Mouse (Mus musculus): Measurements from ENCODE around the gene Cyp1a2. TPM values are rescaled to one million over a fixed set of nuclear protein-coding genes. Genes with fewer than 3 reads are reported as not detected.
A peak's percentile ranks its signal among the peaks of the same experiment; 100 is the strongest.
"Not testable (repeated sequence)": the region's sequence is repeated elsewhere in the genome, so short reads cannot be mapped to it uniquely, and the experiment has no call there.

The Cyp1a2 gene
- total RNA-seq (2014; fragmentation: Nextera tagmentation) (not detected in 2 replicates), total RNA-seq (2017) (not detected in 2 replicates)

DNA sequence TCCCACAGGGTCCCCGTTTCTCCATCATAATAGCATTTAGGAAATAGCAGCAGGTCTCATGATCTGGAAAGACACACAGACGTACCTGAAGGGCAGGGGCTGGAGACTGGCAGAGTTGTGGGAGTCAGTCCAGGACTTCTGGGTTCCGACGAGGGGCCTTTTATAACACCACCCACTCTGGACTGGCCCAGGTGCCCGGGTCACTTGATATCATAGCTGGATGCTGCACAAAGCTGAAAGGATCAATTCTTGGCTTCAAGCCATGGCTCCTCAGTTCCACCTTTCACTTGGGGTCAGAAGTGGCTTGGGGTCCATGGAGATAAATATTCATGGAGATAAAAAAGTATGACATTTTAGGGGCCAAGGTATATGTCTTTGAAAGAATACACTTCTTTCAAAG is at the start of gene Cyp1a2:
Gene Cyp1a2, minus strand, starts transcription at position 184 of the 400 bp plus-strand sequence.
- no peak for ATAC-seq (replicated peaks; ENCODE audit: low FRiP score, low TSS enrichment, poor library complexity, severe bottlenecking)

DNA sequence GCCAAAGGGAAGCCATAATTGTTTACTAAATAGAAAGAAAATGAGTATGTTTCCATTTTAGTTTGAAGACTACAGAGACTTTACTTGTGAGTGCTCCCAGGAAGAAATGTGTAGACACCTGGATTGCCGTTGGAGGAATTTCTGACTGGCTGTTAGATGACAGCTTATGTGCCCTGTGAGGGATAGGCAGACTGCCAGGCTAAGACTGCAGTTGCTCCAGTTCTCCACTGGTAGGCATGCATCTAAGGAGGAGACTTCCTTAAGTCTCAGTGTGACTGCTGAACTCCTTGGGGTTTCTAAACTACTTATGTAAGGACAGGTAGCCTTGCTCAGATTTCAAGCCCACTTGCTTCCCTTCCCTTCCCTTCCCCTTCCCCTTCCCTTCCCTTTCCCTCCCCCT is 44.8 kb upstream of the Cyp1a2 start:
- ATAC-seq (replicated peaks; ENCODE audit: low FRiP score, low TSS enrichment, poor library complexity, severe bottlenecking), result peak; percentile 55; the same call in 1 of the 2 replicates

DNA sequence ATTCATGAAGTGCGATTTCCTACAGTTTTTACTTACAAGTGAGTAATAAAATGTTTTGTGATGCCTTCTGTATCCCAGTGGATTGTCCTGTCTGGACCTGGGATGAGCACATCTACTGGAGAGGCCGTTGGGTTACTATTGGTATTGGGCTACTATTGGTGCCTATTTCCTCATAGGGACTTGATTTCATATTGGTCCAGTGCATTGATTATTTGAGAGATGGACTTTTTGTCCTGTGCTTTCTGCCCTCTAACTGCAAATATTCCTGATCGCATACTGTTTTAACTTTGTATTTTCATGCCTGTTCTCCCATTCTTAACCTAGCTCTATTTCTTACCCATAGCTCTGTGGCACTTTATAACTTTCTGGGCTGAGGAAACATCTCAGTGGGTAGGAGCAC is 41.2 kb upstream of the Cyp1a2 start:
- no peak for ATAC-seq (replicated peaks; ENCODE audit: low FRiP score, low TSS enrichment, poor library complexity, severe bottlenecking)

DNA sequence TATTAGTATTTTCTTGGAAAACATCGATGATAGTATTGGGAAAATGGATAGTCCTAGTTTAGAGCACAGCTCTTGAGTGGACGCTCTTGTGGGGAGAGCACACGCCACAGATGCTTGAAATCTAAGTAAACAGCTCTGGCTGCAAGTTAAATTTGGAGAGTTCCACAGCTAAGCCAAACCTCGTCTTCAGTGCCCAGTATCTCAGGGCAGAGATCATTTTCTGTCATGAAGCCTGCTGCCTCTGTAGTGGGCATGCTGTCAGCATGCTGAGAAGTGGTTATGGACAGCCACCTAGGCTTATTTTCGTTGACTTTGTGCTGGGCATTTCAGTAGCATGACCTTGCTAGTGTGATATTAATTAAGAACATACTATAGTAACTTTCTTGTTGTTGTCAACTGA is 40.3 kb upstream of the Cyp1a2 start:
- no peak for ATAC-seq (replicated peaks; ENCODE audit: low FRiP score, low TSS enrichment, poor library complexity, severe bottlenecking)

DNA sequence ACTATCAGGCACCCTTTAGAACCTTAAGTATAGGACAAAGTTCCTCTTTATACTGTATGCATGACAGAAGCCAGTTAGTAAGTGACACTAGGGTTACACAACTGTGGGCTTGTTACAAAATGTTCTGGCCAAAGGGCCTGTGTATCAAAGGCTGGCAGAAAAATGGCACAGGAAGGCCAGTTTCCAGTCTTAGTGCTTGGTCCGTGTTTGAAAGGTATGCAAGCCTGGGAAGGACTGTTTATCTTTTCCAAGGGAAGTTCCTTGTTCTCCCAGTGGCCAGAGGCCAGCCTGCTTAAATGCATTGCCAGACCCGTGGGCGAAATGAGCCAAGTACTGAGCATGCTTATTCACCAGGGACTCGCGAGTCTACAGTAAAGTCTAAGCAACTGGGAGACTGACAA is 39.8 kb upstream of the Cyp1a2 start:
- no peak for ATAC-seq (replicated peaks; ENCODE audit: low FRiP score, low TSS enrichment, poor library complexity, severe bottlenecking)

DNA sequence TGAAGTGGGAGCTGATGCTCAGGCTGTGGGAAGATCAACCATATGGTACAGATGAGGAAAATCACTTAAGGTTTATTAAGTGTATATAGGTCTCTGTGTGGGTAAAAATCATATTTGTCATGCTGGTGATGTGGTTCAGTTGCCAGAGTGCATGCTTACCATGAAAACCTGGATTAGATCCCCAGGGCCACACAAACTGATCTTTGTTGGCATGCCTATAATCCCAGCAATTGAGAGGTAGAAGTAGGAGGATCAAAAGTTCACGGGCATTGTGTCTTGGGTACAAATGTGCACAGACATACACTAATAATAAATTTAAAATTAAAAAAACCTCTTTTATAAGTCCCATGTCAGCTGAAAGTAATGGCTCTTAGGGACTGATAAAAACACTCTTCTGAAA is 38.9 kb upstream of the Cyp1a2 start:
- ATAC-seq (replicated peaks; ENCODE audit: low FRiP score, low TSS enrichment, poor library complexity, severe bottlenecking), result no peak

DNA sequence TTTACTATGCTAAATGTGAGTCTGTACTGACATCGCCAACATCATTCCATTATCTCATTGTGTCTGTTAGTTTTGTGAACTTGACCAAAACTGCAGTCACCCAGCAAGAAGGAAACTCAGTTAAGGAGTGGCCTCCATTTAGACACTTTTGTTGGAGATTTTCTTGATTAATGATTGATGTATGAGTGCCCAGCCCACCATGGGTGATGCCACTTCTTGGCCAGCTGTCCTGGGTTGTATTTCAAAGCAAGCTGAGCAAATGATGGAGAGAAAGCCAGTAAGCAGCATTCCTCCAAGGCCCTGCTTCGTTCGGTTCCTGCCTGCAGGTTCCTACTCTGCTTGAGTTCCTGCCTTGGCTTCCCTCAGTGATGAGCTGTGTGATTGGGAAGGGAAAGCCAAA is 37.2 kb upstream of the Cyp1a2 start:
- ATAC-seq (replicated peaks; ENCODE audit: low FRiP score, low TSS enrichment, poor library complexity, severe bottlenecking), result no peak

DNA sequence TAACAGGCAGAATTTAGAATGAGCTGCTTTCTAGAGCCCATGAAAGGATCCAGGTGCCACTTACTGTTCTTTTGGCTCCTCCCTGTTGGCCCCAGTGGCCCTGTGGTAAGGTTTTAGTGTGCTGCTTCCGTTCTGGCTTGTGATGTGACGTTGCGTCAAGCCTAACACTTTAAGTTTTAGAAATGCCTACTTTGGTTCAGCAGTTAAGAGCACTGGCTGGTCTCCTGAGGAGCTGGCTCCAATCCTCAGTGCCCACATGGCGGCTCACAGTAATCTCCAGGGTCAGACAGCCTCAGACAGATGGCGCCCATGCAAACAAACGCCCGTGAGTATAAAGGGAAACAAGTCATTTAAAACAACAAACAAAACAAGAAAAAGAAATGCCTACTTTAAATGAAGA is 34.9 kb upstream of the Cyp1a2 start:
- ATAC-seq (replicated peaks; ENCODE audit: low FRiP score, low TSS enrichment, poor library complexity, severe bottlenecking), result no peak

DNA sequence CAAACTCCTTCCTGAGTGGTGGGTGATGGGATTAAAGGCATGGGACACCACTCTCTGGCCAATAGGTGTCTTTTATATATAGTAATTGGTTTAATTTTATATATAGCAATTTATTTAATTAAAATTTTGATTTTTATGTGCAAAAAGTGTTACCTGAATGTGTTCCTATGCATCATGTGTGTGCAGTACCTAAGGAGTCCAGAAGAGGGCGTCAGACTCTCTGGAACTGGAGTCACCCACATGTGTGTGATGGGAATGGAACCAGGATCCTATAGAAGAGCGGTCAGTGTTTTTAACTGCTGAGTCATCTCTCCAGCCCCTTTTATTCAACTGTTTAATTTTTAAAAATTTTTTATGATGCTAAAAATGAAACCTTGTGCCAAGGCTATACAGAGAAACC is 28.7 kb upstream of the Cyp1a2 start:
- ATAC-seq (replicated peaks; ENCODE audit: low FRiP score, low TSS enrichment, poor library complexity, severe bottlenecking), result no peak

DNA sequence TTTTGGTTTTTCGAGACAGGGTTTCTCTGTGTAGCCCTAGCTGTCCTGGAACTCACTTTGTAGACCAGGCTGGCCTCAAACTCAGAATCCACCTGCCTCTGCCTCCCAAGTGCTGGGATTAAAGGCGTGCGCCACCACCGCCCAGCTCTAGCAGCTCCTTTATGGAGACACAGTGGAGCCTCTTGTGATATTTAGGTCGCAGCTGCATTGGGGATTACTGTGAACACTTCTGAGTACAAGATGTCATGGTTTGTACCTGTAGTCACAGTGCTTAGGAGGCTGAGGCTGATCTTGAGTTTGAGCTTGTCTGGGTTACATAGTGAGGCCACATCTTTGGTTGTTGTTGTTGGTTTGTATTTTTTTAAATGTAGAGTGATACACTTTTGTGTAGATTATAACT is 26.7 kb upstream of the Cyp1a2 start:
- not testable (repeated sequence) for ATAC-seq (replicated peaks; ENCODE audit: low FRiP score, low TSS enrichment, poor library complexity, severe bottlenecking)

DNA sequence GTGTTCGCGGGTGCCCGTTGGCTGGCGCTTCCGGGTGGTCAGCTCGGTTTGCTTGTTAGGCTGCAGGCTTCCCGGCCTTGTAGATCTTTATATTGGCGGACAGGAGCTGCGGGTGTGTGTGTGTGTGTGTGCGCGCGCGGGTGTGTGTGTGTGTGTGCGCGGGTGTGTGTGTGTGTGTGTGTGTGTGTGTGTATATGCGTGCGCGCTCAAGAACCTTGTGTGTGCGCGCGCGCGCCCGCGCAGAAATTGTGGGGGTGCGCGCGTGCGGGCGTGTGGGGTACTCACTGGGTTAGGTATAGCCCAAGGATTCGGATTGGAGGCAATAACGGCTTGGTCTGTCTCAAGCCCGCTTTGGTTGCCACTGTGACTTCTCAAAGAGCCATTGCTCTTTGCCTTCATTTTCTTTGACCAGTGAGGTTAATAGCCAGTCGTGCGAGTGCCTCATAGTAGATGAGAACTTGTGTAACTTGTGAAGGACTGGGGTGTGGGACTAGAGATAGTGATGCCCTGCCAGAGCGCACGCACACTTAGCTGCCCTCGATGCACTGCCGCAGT is 25.3 kb upstream of the Cyp1a2 start:
- ATAC-seq (replicated peaks; ENCODE audit: low FRiP score, low TSS enrichment, poor library complexity, severe bottlenecking), result peak; percentile 71

DNA sequence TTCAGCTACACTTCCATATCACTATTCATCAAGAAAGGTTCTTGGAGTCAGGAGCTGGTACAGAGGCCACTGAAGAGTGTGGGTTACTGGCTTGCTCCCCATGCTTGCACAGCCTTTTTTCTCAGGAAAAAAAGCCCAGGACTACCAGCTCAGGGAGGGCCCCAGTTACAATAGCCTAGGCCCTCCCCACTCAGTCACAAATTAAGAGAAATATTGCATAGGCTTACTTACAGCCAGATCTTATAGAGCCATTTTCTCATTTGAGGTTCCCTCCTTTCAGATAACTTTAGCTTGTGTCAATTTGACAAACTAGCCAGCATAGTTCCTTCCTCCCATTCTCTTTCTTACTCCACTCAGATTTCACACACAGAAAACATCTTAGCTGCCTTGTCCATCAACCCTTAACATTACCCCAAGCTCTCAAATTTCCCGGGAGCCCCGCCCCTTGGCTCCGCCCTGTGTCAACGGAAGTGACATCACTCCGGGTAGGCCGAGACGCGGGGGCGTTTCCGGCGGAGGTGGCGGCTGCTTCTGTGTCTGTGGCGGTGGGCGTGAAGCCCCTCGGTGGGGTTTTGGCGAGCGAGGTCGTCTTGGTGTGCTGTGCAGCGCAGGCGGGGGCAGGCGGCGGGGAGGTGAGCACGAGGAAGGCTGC is 24.7 kb upstream of the Cyp1a2 start, which contains the start of gene Edc3:
Gene Edc3, plus strand, starts transcription at position 473 of the 652 bp plus-strand sequence.
- peak; percentile 97 for ATAC-seq (replicated peaks; ENCODE audit: low FRiP score, low TSS enrichment, poor library complexity, severe bottlenecking)

DNA sequence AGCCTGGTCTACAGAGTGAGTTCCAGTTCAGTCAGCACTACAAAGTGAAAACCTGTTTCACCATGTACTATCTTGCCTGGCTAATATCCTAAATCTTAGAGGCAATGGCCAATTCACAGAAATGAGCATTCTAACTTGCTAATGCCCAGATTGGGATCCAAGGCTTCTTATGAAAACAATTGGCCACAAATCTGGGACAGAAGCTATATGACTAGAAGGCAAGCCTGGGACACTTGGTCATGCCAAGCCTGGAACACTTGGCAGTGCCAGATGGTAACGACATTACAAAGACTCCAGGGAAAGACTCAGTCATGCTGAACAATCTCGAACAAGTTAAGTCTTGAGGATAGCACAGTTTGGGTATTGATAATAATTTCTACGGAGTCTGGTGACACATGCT is 23.0 kb upstream of the Cyp1a2 start:
- no peak for ATAC-seq (replicated peaks; ENCODE audit: low FRiP score, low TSS enrichment, poor library complexity, severe bottlenecking)

DNA sequence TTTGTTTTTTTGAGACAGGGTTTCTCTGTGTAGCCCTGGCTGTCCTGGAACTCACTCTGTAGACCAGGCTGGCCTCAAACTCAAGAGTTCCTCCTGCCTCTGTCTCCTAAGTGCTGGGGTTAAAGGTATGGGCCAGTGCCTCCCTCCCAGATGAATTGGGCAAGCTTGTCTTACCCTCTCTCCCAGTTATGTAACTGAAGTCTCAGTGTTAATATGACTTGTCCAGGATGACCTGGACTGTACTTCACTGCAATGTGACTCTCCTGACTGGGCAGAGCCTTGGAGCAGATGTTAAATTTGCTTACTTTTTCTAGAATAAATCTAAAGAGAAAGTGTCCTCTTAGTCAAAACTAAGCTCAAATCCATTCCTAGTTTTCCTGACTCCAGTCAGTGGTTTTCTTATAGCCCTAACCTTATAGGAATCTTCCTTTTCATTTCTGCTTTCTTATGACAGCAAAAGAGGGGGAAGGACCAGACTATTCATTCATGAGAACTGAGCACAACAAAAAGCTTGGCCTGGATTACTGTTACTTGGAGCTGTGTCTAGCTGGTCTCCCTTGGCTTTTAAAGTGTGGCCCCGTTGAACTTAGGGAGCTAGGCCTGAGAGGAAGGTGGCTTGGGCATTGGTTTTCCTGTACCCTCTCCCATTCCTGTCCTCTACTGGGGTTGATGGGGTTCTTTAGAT is 15.1 kb upstream of the Cyp1a2 start:
- no peak for ATAC-seq (replicated peaks; ENCODE audit: low FRiP score, low TSS enrichment, poor library complexity, severe bottlenecking)

DNA sequence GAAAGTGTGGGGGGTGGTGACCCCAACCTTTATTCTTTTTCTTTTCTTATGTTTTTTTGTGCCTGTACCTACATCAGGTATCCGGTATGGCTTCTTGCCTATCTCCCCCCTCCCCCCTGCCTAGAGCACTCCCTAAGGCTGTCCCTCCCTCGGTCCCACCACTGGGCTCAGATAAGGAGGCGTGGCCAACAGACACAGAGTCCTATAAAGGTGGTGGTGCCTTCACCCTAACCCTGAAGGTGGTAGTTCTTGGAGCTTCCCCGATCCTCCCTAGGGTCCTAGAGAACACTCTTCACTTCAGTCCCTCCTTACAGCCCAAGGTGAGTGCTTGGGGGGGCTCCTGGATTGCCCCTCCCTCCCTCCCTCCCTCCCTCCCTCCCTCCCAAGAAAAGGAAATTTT is 13.9 kb upstream of the Cyp1a2 start:
- ATAC-seq (replicated peaks; ENCODE audit: low FRiP score, low TSS enrichment, poor library complexity, severe bottlenecking), result peak; percentile 73

DNA sequence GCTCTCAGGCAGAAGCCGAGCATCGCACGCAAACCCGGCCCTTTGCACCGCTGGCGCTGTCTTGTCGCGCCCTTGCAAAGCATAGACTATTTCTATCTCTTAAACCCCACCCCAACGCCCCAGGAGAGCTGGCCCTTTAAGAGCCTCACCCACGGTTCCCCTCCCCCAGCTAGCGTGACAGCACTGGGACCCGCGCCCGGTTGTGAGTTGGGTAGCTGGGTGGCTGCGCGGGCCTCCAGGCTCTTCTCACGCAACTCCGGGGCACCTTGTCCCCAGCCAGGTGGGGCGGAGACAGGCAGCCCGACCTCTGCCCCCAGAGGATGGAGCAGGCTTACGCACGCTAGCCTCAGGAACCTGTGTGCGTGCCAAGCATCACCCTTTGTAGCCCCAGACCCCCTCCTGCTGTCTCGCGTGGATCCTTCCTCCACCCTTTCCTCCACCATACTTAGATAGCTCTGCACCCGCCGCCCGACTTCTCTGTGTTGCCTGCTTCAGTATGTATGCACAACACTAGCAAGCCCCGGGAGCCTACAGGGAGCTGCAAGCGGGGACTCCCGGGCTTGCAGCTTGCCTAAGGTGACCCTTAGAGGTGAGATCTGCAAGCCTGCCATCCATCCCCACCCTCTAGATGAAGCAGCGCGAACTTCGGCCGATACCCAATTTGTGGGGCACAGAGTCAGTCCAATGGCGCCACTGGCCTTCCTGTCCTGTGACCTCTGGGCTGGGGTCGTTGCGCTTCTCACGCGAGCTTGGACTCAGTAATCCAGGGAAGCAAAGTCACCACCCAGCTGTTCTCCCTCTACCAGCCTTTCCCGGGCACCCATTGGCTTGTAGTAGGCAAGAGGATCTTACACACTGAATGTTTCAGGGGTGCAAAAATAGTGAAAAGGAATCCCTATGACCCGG is 13.1 kb upstream of the Cyp1a2 start:
- peak; percentile 59 for ATAC-seq (replicated peaks; ENCODE audit: low FRiP score, low TSS enrichment, poor library complexity, severe bottlenecking)

DNA sequence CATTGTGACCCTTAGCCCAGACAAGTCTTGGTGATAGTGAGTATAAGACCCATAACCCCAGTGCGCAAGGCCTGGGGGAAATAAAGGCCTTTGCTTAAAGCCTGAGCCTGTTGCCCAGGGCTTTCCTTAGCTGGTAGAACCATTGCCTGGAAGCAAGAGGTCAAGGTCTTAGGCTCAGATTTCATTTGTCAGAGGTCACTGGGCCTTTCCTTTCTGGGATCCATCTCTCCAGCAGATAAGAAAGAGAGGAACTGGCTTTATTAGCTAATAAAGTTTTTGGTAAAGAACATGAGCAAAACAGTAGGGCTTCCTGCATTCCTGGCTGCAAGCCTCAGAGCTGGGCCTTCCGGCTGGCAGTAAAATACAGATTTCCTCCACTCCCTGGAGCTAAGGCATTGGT is 10.6 kb upstream of the Cyp1a2 start:
- ATAC-seq (replicated peaks; ENCODE audit: low FRiP score, low TSS enrichment, poor library complexity, severe bottlenecking), result no peak

DNA sequence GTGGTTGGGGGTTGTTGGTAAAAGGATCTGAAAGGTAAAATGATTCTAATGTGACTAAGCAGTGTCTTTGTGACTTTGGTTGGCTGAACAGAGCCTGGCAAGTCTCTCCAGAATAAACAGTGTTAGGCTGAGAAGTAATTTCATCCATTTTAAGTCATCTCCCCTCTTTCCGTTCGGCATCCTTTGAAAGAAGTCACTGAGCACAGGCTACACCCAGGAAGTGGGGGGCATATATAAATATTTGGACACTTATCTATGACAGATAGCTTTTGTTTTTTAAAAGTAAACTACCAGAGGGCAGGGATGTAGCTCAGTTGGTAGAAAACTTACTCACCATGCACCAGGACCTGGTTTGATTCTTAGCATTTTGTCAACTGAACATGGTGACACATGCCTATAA is 5.1 kb upstream of the Cyp1a2 start:
- ATAC-seq (replicated peaks; ENCODE audit: low FRiP score, low TSS enrichment, poor library complexity, severe bottlenecking), result no peak

DNA sequence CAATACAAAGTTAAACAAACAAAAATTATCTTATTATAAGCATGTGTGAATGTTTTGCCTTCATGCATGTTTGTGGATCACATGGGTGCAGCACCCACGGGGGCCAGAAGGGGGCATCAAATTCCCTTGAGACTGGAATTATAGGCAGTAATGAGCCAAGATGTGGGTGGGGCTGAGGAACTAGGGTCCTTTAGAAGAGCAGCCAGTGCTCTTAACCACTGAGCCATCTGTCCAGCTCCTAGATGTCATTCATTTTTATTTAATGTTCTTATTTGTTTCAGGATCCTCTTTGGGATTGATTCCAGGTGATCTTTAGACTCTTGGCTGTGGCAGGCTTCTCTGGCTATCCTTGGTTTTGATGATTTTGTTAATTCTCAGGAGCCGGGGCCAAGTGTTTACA is 4.7 kb upstream of the Cyp1a2 start:
- ATAC-seq (replicated peaks; ENCODE audit: low FRiP score, low TSS enrichment, poor library complexity, severe bottlenecking), result peak; percentile 55; the same call in 1 of the 2 replicates

DNA sequence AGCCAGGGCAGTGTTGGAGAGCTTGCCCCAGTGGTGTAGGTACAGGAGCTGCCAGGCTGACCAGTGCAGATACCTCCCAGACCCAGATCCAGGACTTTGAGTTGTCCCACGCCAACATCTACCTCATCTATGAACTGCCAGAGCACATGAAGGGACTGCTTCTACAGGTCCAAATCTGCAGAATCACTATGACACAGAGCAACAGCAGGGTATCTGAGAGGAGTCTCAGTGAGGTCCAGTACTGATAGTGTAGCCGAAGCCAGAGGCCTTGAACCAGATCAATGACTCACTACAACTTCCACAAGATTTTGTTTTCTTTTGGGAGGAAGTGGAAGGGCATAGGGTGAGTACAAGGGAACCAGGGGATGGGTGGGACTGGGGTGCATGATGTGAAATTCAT is 4.2 kb upstream of the Cyp1a2 start, which contains the start of gene Cyp1a1:
Gene Cyp1a1, plus strand, starts transcription at position 178 of the 400 bp plus-strand sequence.
- ATAC-seq (replicated peaks; ENCODE audit: low FRiP score, low TSS enrichment, poor library complexity, severe bottlenecking), result no peak

Data from megakaryocyte-erythroid progenitor cell, adult 5-6 weeks (primary cell).